Mouse (Mus musculus): ENCODE measurements at regions not wholly inside any gene's neighbourhood (a gene's known extent, or its start where the extent isn't known, plus 50 kb on each side); places are given as distances from the start of the nearest gene placed in this dataset.

DNA sequence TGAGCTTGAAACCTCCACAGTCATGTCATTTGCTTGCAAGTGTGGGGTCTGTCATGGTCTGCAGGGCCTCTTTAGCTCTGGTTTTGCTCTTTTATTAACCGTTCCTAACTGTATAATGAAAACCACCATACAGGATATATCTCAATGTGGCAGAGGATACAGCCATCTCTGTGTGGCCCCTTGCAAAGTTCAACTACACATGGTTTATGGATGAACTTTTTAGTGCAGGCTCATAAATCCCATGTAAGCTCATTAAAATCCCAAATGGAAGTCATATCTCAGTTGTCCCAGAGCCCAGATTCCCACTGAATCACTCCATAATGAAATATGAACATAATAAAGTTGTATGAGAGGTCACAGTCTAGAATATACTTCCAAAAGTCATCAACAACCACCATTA is 428.1 kb upstream of the Tbl1x start:
- TF ChIP-seq EP300 (IDR thresholded peaks at IDR 0.05; ENCODE audit: low read depth) (no peak), CTCF (IDR thresholded peaks at IDR 0.05; ENCODE audit: low read depth) (no peak)
- no peaks in the 10 kb centered on the region for H3K4me1 ChIP-seq (ENCODE audit: control insufficient read depth, insufficient read depth)
- ATAC-seq (ENCODE audit: insufficient read depth, low read depth) (no peak), DNase-seq (ENCODE audit: low spot score) (no peak)
- no peaks in the 10 kb centered on the region for H3K36me3 ChIP-seq (replicated peaks; ENCODE audit: control insufficient read depth, insufficient read depth, low read length)
- no peak overlapping the region for H3K4me3 ChIP-seq (ENCODE audit: low read depth, low read length)
- H3K27me3 ChIP-seq (ENCODE audit: control insufficient read depth, insufficient read depth, low read length): no peaks in the 10 kb centered on the region
- no peak overlapping the region for H3K4me2 ChIP-seq (ENCODE audit: low read depth, low read length)
- 78% methylated on average over 1 of the region's 1 CpGs for WGBS
- no peak overlapping the region for H3K9ac ChIP-seq (replicated peaks; ENCODE audit: low read depth, low read length)
- H3K9me3 ChIP-seq (replicated peaks; ENCODE audit: control insufficient read depth, low read length): no peaks in the 10 kb centered on the region
- no peak overlapping the region for H3K27ac ChIP-seq (ENCODE audit: low read depth)

DNA sequence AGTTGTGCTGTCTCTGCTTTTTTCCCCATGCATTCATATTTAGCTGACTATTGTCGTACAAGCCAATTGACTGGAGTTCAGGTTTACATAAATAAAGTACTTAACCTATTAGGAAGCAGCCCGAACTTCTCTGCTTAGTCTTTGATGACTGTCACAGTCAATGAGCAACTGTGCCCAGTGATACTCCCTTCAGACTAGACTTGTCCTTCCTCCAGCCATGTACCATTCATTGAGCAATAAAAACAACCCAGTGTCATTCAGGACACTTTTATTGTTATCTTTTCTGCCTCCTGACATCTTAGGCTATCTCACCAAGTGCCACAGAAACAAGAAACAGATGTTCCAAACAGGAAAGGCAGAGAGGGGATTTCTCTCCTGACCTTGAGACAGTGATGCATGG is 389.1 kb upstream of the Tbl1x start:
- H3K9ac ChIP-seq (replicated peaks; ENCODE audit: low read depth, low read length): no peak overlapping the region
- TF ChIP-seq EP300 (IDR thresholded peaks at IDR 0.05; ENCODE audit: low read depth) (no peak), CTCF (IDR thresholded peaks at IDR 0.05; ENCODE audit: low read depth) (no peak)
- ATAC-seq (ENCODE audit: insufficient read depth, low read depth) (no peak), DNase-seq (ENCODE audit: low spot score) (no peak)
- H3K27me3 ChIP-seq (ENCODE audit: control insufficient read depth, insufficient read depth, low read length): no peaks in the 10 kb centered on the region
- no peaks in the 10 kb centered on the region for H3K4me1 ChIP-seq (ENCODE audit: control insufficient read depth, insufficient read depth)
- no peak overlapping the region for H3K27ac ChIP-seq (ENCODE audit: low read depth)
- no peaks in the 10 kb centered on the region for H3K9me3 ChIP-seq (replicated peaks; ENCODE audit: control insufficient read depth, low read length)
- 24% methylated on average over 2 of the region's 2 CpGs for WGBS
- H3K4me2 ChIP-seq (ENCODE audit: low read depth, low read length): no peak overlapping the region
- no peaks in the 10 kb centered on the region for H3K36me3 ChIP-seq (replicated peaks; ENCODE audit: control insufficient read depth, insufficient read depth, low read length)
- H3K4me3 ChIP-seq (ENCODE audit: low read depth, low read length): no peak overlapping the region
